Mouse (Mus musculus) urinary bladder, postnatal 4 days (tissue): ENCODE data around the gene Rrh.

ENCODE experiments used
- DNase-seq, 2 experiments: peaks; one replicate each; pipeline ENCODE4 v3.0.0; 2021 to 2022; ENCODE audit warnings: low spot score in 2 of 2

Rrh gene

DNA sequence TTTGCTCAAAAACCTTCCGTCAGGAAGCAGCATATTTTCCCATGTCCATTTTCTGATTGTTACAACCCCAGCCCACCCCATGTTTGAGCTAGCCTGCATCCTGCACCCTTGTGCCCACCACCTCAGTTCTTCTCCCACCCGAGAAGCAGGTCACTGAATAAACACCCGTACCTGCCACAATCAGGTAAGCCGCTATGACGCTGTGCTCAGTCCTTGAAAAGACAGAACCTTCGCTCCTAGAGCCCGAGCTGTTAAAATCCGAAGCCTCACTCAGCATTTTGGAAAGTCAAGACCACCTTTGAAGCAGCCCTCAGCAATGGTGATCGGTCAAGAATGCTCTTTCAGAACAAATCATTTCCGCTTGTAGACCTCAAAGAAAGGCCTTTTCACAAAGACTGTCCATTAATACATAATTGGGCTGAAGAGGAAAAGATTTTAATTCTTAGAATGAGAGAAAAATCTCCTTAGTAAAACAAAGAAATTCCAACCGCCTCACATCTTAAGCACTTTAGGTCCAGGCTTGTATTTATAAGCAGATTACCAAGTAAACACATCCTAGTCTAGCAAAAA is at the start of gene Rrh:
Gene Rrh, minus strand, starts transcription at position 382 of the 570 bp plus-strand sequence.
- DNase-seq, result peak in 1 of 2 experiments; percentile 53

DNA sequence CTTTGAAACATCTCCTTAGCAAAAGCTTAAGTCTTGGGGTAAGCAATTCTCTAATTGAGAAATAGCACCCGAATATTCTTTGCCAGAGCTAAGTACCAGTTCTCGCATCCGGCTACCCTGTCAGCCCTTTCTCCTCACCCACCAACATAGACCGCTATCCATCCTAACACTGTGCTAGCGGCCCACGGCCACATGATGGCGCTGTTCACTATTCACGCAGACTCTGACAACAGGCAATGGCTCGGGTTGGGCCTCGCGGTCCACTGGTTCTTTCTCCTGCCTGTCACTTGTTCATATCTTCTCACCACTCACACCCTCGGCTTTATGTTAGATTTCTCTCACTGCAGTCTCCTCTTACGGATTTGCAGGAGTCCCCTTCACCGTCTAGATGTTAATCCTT is 41.3 kb upstream of the Rrh start:
- DNase-seq, result peak in 1 of 2 experiments; percentile 66

DNA sequence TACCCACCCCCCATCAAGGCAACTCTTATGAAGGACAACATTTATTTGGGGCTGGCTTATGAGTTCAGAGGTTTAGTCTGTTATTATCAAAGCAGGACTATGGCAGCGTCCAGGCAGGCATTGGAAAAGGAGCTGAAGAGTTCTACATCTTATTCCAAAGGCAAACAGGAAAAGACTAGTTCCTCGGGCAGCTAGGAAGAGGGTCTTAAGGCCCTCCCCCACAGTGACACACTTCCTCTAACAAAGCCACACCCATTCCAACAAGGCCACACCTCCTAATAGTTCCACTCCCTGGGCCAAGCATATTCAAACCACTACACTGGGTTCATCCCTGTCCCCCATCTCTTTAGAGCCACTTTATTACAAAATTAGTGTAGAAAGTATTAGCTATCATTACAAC is 40.2 kb upstream of the Rrh start:
- no peak for DNase-seq

DNA sequence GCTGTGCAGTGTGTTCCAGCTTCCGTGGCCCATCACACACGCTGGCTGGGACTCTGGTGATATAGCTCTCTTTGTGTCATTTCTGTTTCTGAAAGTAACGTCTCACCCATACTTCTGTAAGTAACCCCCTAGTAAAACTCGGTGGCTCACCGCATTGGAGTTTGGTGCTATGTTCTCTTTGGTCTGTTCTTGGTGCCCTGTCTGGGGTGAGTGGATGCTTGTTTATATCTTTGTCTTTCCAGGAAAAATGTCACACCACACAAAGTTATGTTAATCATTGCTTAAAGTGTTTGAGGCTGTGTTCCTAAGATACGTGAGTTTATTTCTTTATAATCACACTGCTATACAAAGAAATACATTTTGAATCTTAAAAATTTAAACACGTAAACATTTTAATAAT is 24.5 kb upstream of the Rrh start:
- DNase-seq, result no peak

DNA sequence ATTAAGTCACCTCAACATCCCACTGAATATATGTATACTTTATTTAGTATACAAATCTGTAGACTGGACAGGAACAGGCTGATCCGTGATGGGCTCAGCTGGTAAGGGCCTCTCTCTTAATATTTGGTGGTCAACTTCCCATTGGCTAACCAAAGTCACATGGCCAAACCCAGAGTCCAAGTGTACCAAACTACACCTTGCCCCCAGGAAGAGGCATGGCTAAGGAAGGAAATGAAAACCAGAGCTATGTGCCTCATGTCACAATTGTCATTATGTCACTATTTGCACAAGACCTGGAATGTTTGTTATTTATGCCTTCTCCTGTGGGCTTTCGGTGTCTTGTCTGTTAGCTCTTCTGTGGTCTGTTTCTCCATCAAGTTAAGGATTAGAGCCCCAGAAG is 23.5 kb upstream of the Rrh start:
- no peak for DNase-seq

DNA sequence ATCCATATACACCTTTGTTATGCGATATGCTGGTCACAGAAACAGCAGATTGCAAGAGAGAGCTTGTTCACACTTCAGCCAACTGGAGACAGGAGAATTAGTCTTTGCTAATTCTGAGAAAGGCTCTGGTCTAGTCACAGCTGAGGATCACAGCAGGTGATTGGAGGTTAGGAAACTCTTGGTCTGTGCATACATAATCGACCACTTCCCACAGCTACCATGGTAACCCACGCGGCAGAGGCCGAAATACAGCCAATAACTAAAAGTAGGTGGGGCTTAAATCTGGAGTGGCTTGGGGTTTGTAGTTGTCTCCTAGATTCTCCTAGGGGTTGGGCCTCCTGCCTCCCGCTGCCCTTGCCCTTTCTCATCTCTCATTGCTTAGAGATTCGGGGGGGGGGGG is 15.6 kb upstream of the Rrh start:
- no peak for DNase-seq

DNA sequence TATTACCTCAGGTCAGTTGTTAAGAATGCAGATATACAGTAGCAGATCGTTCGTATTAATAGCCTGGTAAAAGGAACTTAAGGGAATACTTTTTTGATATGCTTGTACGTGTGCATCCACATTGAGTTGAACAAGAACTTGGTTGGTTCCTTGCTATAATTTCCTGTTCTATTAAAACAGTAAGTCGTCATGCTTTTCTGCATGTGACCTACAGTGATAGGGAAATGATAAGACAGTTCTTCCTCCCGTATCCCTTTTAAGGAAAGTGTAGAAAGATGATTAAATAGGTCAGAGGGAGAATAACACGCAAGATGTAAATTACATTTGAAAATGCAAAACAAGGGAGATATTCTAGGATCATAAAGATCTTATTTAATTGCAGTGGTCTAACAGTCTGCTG is 14.6 kb upstream of the Rrh start:
- DNase-seq, result no peak

DNA sequence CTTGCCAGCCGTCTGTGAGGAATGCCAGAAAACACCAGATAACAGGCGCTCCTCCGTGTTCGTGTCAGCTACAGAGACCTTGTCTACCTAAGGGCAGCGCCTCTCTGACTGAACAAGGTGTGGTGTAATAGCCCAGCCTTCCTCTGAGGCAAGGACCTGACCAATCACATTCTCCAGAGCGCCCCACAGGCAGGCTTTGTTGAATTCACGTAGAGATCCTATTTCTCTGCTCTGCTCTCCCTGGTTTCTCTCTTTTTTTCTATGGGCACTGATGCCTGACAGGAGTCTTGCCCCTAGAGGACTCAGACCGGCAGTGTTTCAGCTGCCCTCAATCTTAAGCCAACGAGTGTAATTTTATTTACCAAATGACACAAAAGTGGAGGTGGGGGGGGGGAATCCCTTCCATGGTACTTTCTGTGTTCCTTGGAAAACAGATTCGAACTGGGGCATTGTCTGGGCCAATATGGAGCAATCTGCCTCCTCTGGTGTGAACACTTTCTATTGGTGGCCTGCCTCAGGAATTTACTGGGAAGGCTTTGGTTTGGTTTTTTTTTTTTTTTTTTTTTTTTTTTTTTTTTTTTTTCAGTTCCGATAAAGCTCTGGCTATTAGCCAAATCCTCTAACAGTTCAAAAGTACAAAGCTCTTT is 13.8 kb upstream of the Rrh start:
- DNase-seq, result no peak

DNA sequence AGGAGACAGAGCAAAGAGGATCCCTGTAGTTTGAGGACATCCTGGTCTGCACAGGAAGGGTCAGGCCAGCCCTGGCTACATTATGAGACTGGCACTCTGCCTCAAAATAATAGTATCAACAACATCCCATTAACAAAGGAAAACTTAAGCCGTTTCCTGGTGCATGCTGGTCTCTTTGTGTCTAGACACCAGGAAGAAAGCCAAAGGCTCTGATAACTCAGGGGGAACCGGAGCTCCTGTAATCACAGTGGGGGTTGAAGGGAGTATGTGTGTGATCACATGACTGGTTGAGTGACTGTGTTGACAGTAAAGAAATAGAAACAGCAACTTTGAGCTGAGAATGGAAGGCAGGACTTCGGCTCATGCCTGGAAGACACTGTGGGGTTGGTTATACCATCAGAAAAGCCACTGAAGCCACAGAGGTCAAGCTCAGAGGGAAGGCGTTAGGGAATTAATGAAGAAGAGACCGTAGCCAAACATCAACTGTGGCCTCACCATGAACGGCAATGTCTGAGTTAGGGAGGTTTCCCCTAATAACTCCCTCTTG is 13.1 kb upstream of the Rrh start, which contains the start of gene Cfi:
Gene Cfi, plus strand, starts transcription at position 497 of the 547 bp plus-strand sequence.
- DNase-seq, result no peak

DNA sequence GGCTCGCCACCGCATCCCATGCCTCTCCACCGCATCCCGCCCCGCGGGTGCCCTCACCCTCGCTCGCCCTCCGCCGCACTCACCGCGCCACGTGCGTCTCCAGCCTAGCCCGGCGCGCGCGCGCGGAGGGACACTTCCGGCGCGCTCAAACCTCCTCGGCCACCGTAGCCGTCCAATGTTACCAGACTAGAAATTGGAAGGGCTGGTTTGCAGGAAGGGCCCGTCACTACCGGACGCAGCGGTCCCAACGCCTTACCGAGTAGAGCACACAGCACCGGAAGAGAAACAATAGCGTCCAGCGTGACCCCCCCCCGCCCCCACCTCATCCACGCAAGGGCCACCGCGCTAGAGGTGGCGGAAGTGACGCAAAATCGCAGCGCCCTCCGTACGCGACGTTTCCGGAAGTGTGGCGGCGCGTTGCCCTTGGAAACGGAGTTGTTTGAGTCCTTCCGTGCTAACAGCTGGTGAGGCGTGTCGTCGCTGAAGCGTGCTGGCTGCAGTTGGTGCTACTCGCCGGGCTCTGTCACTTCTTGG is 8.7 kb upstream of the Rrh start, which contains the start of gene Gar1:
Gene Gar1, minus strand, starts transcription at position 362 of the 534 bp plus-strand sequence.
- peak; percentile 92 to 95 for DNase-seq

DNA sequence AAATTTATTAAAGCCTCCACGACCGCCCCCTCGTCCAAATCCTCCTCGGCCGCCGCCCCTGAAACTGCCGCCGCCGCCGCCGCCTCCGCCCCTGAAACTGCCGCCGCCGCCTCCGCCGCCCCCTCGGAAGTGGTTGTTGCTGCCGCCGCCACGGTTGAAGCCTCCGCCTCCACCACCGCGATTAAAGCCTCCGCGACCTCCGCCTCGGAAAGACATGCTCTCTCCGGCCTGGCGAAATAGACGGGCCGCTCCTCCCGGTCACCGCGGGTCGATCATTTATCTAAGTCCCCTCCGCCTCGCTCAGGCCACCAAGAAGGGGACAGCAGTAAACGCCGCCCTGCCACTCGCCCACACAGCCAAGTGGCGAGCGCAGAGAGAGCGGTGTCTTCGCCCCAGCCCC is 8.2 kb upstream of the Rrh start:
- peak in 1 of 2 experiments; percentile 68 for DNase-seq

DNA sequence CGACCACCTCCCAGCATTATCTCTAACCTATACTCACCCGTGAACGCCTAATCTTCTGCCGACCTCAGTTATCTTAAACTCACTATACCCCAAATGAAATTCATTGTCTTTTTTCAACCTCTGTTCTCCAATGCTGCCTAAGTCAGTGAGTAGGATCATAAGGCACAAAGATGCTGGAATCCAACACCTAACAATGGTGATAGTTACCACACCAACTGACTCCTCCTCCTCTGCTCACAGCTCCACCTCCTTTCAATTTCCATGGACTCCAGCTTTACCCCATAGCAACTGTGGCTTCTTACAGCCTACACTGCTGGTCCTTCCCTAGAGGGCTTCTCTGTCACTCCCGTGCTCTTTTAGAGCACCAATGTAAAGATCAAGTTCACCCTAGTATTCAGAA is 5.3 kb upstream of the Rrh start:
- peak in 1 of 2 experiments; percentile 10 for DNase-seq

DNA sequence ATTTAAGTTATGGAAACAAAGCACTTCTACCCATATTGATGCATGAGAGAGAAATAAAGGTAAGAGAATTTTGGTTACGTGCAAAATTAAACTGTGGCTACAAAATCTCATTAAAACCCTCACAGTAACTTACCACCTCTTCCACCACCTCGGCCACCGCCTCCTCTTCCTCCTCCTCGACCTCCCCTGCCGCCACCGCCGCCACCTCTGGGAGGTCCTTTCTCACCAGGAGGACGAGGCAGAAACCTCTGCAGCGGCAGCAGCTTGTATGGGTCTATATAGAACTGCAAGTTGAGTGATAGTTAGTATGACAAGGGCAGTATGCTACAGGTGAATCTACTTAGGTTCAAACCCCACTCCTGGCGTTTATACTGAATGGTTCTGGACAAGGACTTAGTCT is 4.3 kb upstream of the Rrh start:
- peak in 1 of 2 experiments; percentile 53 for DNase-seq

DNA sequence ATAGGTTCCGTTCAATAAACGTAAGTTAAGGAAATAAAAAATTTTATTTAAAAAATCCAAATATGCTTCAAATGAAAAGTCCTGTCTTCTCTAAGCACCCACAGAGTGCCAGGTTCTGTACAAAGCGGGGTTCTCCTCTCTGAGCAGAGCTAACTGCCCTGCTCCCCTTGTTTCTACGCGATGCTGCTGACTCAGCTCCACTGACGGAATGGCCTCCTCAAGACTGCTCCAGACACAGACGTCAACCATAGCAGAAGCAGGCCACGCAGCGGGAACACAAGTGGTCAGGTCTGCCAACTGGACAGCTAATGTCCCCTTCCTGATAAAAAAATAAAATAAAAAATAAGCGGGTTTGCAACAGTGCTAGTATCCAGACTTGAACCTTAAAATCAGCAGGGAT is 2.5 kb upstream of the Rrh start:
- peak in 1 of 2 experiments; percentile 57 for DNase-seq

DNA sequence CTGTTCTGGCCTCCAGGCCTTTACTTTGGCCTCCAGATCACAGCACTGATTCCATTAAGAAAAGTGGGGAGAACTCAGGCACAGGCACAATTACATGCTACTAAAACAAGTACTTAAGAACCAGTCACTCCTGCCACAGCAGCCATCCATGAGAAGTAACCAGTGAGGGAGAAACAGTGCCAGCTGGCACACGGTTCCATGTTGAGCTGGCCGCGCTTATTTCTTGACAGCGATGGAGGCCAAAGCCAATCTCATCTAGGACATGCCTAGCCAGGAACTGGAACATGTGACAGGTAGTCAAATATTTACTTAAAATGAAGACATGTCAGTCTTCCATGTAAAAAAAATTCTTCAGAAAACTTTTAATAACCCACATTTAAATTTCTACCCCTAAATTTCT is 1.8 kb upstream of the Rrh start:
- DNase-seq, result peak in 1 of 2 experiments; percentile 52

DNA sequence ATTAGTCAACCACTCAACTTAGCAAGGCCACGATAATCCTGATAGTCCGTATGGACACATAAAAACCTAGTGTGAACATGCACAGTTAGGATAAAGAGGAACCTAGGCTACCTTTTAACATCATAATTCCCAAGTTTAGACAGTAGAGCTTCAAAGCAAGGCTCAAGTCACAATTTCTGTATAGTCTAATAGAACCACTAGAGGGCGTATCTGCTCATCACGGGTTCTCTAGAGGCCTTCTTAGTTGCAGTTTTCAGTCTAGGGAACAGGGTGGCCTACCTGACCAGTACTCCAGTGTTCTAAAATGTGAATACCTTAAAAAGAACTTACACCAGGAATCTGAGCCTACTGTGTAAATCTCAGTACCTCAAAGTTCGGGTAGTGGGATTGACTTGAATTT is 906 bp upstream of the Rrh start:
- peak in 1 of 2 experiments; percentile 36 for DNase-seq

DNA sequence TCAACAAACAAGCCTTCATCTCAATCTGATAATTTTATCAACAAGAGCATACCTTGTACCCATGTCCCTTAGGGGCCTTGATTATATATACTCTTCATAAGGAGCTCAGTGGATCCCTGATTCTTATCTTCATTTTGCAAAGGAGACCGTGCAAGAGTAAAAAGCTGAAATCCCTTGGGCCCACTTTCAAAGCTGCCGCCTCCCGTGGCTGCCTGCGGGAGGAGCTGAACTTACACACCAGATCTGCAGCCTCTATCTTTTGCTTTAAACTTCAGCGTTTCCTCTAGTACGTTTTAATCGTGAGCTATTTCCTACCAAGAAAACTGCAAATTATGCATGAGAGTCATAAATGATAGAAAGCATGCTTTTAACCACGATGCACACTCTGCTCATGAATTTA is 651 bp downstream of the Rrh start:
- peak in 1 of 2 experiments; percentile 49 for DNase-seq

DNA sequence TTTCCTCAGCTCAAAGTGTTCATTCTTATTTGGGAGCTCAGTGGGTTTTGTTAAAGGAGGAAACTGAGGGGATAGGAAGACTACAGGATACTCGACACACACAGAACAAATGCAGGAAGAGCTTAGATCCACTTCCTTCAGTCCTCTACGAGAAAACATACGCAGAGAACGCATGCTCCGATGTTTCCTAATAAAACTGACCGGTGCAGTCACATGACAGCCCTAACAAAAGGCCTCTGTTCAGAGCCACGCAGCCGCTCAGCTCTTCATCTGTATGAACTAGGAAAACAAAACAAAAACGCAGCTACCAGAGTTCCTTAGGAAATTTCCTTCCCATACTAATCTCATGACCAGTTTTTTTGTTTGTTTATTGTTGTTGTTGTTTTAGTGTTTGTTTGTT is 1.5 kb downstream of the Rrh start:
- DNase-seq, result peak in 1 of 2 experiments; percentile 38

DNA sequence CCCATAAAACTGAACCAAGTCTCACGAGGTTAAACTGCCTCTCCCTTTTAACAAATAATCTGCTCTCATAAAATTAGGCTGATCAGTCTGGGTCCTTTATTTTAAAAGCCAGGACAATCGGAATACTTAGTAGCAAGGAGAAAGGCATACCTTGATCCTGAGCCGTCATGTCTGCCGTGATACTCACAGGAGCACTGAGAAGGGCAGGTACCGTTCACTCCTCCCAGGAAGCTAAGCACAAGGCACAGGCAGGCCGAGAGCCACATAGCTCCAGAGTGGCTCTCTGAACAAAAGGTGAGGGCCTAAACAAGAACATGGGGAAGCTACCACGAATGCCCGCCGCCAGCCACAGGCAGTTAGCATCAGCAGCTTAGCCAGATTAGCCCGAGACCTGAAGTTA is 18.6 kb downstream of the Rrh start, which contains the start of gene Lrit3:
Gene Lrit3, minus strand, starts transcription at position 266 of the 400 bp plus-strand sequence.
- no peak for DNase-seq

DNA sequence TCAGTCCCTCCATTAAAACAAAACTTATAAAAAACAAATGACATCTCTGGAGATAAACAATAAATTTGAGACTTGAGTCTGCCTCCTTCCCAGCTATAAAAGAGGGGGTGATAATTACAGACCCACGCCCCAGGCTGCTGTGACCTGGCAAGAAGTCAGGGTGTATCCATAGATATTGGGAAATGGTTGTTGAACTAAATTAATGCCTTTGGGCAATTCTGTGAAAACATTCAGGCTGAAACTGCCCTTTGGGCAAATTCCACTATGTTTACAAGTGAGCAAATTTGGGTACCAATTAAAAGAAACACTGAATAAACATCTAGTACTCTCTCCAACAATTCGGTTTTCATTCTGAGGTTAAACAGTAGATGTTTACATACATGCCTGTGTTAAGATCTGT is 23.4 kb downstream of the Rrh start:
- no peak for DNase-seq

DNA sequence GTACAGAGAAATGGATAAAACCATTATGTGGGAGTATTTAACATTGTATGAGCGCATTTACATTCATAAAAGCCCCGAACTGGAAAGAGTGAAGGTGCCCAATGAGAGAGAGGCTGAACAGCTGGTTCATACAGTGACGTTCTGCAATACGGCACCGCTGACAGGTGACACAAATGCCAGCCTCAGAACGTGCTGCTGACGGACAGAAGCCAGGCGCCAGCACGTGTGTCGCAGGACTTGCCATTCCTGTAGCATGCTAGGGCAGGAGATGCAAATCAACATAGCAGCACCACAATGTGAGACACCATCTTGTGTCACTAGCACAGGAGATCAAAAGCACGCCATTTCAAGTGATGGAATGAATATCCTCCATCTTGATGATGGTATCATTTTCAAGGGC is 23.8 kb downstream of the Rrh start:
- no peak for DNase-seq

DNA sequence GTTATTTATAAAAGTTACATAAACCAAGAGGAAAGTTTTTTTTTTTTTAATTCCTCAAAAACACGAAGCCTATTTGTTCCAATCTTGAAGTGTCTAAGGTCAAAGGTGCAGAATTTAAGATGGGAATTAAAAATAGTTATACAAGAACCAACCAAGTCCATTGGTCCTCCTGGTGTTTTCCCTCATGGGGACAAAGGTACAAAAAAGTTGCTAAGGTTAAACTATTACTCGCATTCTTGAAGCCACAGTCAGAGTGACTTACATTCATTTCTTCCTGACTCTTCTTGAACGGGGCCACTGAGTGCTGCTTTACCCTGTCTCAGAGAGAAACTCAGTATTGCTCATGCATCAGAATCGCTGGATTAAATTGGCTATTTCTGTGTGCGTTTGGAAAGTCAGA is 25.0 kb downstream of the Rrh start:
- no peak for DNase-seq

DNA sequence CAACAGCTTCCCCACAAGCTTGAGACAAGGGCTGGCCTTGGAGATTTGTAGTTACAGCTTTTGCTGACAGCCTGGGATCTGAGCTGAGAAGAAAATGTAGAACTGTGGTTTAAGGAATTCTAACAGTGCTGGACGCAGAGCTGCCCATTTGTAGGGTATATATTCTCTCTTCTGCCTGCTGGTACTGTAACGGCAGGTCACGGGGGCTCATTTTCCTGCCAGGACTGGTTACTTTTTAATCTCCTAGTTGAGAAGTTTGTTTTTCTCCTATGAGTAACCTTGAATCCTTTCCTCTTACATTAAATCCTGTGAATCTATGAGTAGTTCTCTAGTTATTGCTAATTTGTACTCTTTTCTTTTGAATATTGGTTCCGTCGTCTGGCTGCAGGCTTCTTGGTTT is 28.6 kb downstream of the Rrh start:
- no peak for DNase-seq
